Mouse (Mus musculus) liver, adult 2 months (tissue): ENCODE data around the gene Ankrd1.

ENCODE experiments used
- CTCF ChIP-seq: fragments of 200-500 bp; IDR thresholded peaks from 2 replicates; pipeline ENCODE4 v1.5.1; 2011; ENCODE audit warnings: low read depth, low read length, control low read depth
- POLR2A ChIP-seq: fragments of 200-500 bp; IDR thresholded peaks from 2 replicates; pipeline ENCODE4 v1.6.1; 2011; ENCODE audit warnings: low read length, control low read depth; ENCODE audit not compliant: insufficient read depth; ENCODE audit errors: extremely low read depth

DNA sequence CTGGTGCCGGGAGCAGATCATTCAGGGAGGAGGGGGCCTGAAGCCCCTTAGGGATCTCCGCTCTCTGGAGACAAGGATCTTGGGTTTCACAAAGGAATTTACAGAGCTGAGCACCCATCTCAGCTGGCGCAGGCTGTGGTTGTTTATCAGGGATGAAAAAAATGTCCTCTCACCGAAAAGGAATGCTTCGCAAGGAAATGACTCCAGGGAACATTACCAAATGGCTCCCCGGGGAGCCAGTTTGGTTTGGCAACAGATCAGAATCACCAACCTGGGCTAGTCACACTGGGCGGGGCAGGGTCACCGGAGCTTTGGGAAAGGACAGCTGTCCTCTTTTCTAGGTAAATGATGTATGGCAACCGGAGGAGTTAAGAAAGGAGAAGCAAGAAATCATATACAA lies 9.3 kb upstream of the Ankrd1 start:
- no peak for TF ChIP-seq POLR2A
- no peak for TF ChIP-seq CTCF
